Mouse (Mus musculus): ENCODE results near the gene Ppp4r3a.
"Not testable (repeated sequence)": the region's sequence is repeated elsewhere in the genome, so short reads cannot be mapped to it uniquely, and the experiment has no call there.

- TF ChIP-seq TCF12 (IDR thresholded peaks at IDR 0.05; ENCODE audit: insufficient read depth, poor library complexity, severe bottlenecking); E2F4 (IDR thresholded peaks at IDR 0.05; ENCODE audit: insufficient read depth); USF1 (IDR thresholded peaks at IDR 0.05; ENCODE audit: low read depth); POLR2A (IDR thresholded peaks at IDR 0.05; ENCODE audit: insufficient read length, low read depth); CEBPB (IDR thresholded peaks at IDR 0.05; ENCODE audit: insufficient read depth, poor library complexity, severe bottlenecking); SRF (IDR thresholded peaks at IDR 0.05; ENCODE audit: control insufficient read depth, insufficient read length, low read depth); TCF3 (IDR thresholded peaks at IDR 0.05; ENCODE audit: insufficient read length, low read depth); REST (IDR thresholded peaks at IDR 0.05; ENCODE audit: insufficient read depth, insufficient read length); MAX (IDR thresholded peaks at IDR 0.05; ENCODE audit: low read depth): not testable (repeated sequence)
Observed at GRCm38 (mm10) chr12:101013668-101014067, 69.8 kb downstream of the Ppp4r3a start.

All from myocyte (in vitro differentiated cells).